Mouse (Mus musculus) midbrain, embryonic 14.5 days (tissue): ENCODE data around the gene Pappa. TPM values are rescaled to one million over a fixed set of nuclear protein-coding genes. Genes with fewer than 3 reads are reported as not detected.

ENCODE experiments used
- ATAC-seq: fragments of 200-750 bp; cut with Nextera tagmentation; 2 replicates; pipeline ENCODE4 v1.8.0; 2017; ENCODE audit warnings: moderate number of reproducible peaks, moderate library complexity; ENCODE audit not compliant: low FRiP score, low TSS enrichment
- DNase-seq: peaks from one replicate; pipeline ENCODE4 v3.0.0-alpha.2; 2015
- H3K27ac ChIP-seq: fragments of 300-500 bp; sonication (generic); replicated peaks from 2 replicates; pipeline ENCODE4 v1.5.1; 2014; ENCODE audit warnings: mild to moderate bottlenecking, low read depth, low read length, moderate library complexity
- H3K27me3 ChIP-seq: fragments of 300-500 bp; sonication (generic); 2 replicates; pipeline ENCODE4 v1.6.1; 2014; ENCODE audit warnings: low read length, control low read depth, mixed read lengths; ENCODE audit not compliant: control insufficient read depth, insufficient read depth
- H3K36me3 ChIP-seq: fragments of 300-500 bp; sonication (generic); 2 replicates; pipeline ENCODE4 v1.6.1; 2014; ENCODE audit warnings: low read length, control low read depth; ENCODE audit not compliant: control insufficient read depth, insufficient read depth
- H3K4me1 ChIP-seq: fragments of 300-500 bp; sonication (generic); 2 replicates; pipeline ENCODE4 v1.6.1; 2014; ENCODE audit warnings: mild to moderate bottlenecking, antibody characterized with exemption, low read length, control low read depth; ENCODE audit not compliant: control insufficient read depth, insufficient read depth
- H3K4me2 ChIP-seq: fragments of 300-500 bp; sonication (generic); 2 replicates; pipeline ENCODE4 v1.6.1; 2014; ENCODE audit warnings: mild to moderate bottlenecking, low read length, moderate library complexity
- H3K4me3 ChIP-seq: fragments of 300-500 bp; sonication (generic); replicated peaks from 2 replicates; pipeline ENCODE4 v1.5.1; 2014; ENCODE audit warnings: low read depth, low read length
- H3K9ac ChIP-seq: fragments of 300-500 bp; sonication (generic); replicated peaks from 2 replicates; pipeline ENCODE4 v1.6.1; 2014; ENCODE audit warnings: mild to moderate bottlenecking, low read length, moderate library complexity
- H3K9me3 ChIP-seq: fragments of 300-500 bp; sonication (generic); 2 replicates; pipeline ENCODE4 v1.6.1; 2016; ENCODE audit warnings: low read length, control low read depth, mixed read lengths; ENCODE audit not compliant: control insufficient read depth
- WGBS: fragments of 180-500 bp; shearing (Covaris S2); extraction: QIAGEN DNeasy Blood & Tissue Kit; methylation state at CpG from one replicate; pipeline ENCODE4 v1.1.7; 2014; 5-methylcytosine and 5-hydroxymethylcytosine counted together
- polyA plus RNA-seq: library from polyadenylated mRNA; unstranded; fragments of >200 nt; fragmentation: Nextera tagmentation; extraction: Ambion mirVana; gene quantifications from 2 replicates; pipeline ENCODE4 v1.2.1, GENCODE M21; 2014

Gene Pappa
- polyA plus RNA-seq, 1 experiment from 2014 or later: 1.2 TPM

DNA sequence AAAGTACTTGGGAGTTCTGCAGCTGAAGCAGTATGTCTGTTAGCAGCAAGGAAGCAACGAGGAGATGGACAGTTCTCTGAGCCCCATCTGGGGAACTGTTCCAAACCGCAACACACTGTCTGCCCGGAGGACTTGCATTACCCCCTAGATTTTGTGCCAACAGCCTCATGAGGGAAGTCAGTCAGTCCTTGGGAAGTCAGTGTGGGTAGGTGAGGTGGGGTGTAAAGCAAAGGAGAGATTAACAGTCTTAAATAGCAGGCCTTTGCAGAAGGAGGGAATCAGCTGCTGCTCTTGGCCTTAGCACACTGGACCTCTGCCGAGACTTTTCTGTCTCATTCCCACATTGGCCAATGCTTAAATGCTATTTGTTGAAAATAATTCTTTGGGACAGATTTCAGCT lies 230.6 kb downstream of the Pappa start:
- H3K36me3 ChIP-seq: no peaks in the 10 kb centered on the region
- 60% methylated on average over 4 of the region's 4 CpGs for WGBS

DNA sequence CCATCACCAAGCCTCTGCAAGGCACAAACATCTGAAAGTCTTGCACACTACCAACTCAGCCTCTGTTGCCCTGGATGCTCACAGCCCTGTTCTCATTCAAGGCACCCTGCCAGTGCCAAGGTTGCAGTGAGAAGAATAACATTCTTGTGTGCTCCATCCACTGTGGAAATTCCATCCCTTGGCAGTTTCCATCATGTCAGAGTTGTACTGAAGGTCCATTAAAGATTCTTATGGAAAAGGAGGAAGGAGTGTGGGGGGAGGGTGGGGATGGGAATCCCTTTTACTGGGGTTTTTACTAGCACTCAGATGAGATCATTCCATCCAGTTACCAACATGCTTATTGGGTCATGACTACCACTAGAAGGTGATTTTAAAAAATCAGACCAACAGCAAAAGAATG lies 243.2 kb downstream of the Pappa start:
- Histone ChIP-seq H3K4me1 (no peaks in the 10 kb centered on the region), H3K27me3 (no peaks in the 10 kb centered on the region), H3K36me3 (no peaks in the 10 kb centered on the region), H3K4me2 (no peak overlapping the region), H3K27ac (no peak overlapping the region), H3K9me3 (peaks cover 4% of the 10 kb centered on the region), H3K9ac (no peak overlapping the region), H3K4me3 (no peak overlapping the region)
- ATAC-seq (no peak), DNase-seq (peak; percentile 6)

More for the DNA sequence above, 230.6 kb downstream of the Pappa start:
- no peaks in the 10 kb centered on the region for H3K27me3 ChIP-seq
- H3K4me2 ChIP-seq: no peak overlapping the region
- H3K9me3 ChIP-seq: no peaks in the 10 kb centered on the region
- ATAC-seq: no peak
- H3K4me3 ChIP-seq: no peak overlapping the region
- no peaks in the 10 kb centered on the region for H3K4me1 ChIP-seq
- no peak overlapping the region for H3K27ac ChIP-seq
- no peak overlapping the region for H3K9ac ChIP-seq
- DNase-seq: no peak

GRCm38 (mm10) chr4:65372731-65373130 lies 248.8 kb downstream of the Pappa start:
- ATAC-seq: no peak
- 93% methylated on average over 3 of the region's 3 CpGs for WGBS
- no peak for DNase-seq

DNA sequence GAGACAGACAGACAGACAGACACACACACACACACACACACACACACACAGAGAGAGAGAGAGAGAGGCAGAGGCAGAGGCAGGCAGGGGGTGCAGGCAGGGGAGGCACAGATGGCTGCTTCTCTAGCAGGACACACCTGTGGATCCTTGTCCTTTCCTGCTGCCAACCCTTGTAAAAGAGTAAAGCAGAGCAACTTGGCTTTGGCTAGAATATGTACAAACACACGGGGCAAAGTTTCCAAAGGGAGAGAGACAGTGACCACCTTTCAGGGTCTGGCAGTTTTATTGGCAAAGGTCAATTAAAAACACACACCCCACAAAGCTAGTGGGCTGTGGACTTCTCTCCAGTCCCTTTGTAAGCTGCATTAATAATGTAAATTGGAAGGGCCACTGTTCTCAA lies 249.9 kb downstream of the Pappa start:
- Histone ChIP-seq H3K9me3 (peaks cover 4% of the 10 kb centered on the region), H3K27me3 (no peaks in the 10 kb centered on the region), H3K27ac (no peak overlapping the region), H3K4me1 (no peaks in the 10 kb centered on the region), H3K9ac (no peak overlapping the region), H3K4me3 (no peak overlapping the region), H3K4me2 (no peak overlapping the region), H3K36me3 (no peaks in the 10 kb centered on the region)
- no peak for DNase-seq
- no peak for ATAC-seq
- WGBS: 35% methylated on average over 1 of the region's 1 CpGs

More at GRCm38 (mm10) chr4:65372731-65373130, 248.8 kb downstream of the Pappa start:
- no peaks in the 10 kb centered on the region for H3K27me3 ChIP-seq
- H3K4me2 ChIP-seq: no peak overlapping the region
- peaks cover 4% of the 10 kb centered on the region for H3K9me3 ChIP-seq
- no peak overlapping the region for H3K27ac ChIP-seq
- H3K9ac ChIP-seq: no peak overlapping the region
- H3K4me3 ChIP-seq: no peak overlapping the region
- no peaks in the 10 kb centered on the region for H3K4me1 ChIP-seq
- H3K36me3 ChIP-seq: no peaks in the 10 kb centered on the region

DNA sequence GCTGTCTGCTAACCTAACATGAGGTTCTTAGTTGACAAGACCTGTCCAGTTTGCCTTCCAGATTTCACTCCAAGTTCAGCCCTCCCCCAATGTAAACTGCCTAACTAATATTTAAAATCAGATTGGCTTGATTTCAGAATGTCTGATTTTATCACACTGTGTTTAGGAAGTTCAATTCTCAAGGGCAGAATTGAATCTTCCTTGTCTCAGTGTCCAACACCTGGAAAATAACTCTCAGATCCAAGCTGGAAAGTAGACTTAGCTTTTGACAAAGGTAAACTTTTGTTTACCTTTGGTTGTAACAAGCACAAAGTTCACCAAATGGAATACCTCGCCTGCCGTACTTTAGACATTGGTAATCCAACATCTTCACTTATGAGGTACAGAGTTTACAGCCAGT lies 252.6 kb downstream of the Pappa start:
- Histone ChIP-seq H3K4me1 (no peaks in the 10 kb centered on the region), H3K4me2 (no peak overlapping the region), H3K27me3 (no peaks in the 10 kb centered on the region), H3K27ac (no peak overlapping the region), H3K4me3 (no peak overlapping the region), H3K36me3 (no peaks in the 10 kb centered on the region), H3K9ac (no peak overlapping the region), H3K9me3 (no peaks in the 10 kb centered on the region)
- ATAC-seq: no peak
- DNase-seq: no peak
- 94% methylated on average over 2 of the region's 2 CpGs for WGBS

- WGBS: 89% methylated on average over 4 of the region's 4 CpGs
- Histone ChIP-seq H3K9ac (no peak overlapping the region), H3K36me3 (no peaks in the 10 kb centered on the region), H3K4me2 (no peak overlapping the region), H3K9me3 (no peaks in the 10 kb centered on the region), H3K27ac (no peak overlapping the region), H3K4me3 (no peak overlapping the region), H3K27me3 (no peaks in the 10 kb centered on the region), H3K4me1 (no peaks in the 10 kb centered on the region)
- ATAC-seq (no peak), DNase-seq (no peak)
These were observed 255.5 kb downstream of the Pappa start for GRCm38 (mm10) chr4:65379461-65379860.

- H3K36me3 ChIP-seq: no peaks in the 10 kb centered on the region
- ATAC-seq (no peak), DNase-seq (no peak)
- no peak overlapping the region for H3K4me2 ChIP-seq
- H3K9me3 ChIP-seq: no peaks in the 10 kb centered on the region
- WGBS: 89% methylated on average over 4 of the region's 4 CpGs
- H3K4me1 ChIP-seq: no peaks in the 10 kb centered on the region
- no peak overlapping the region for H3K27ac ChIP-seq
- H3K4me3 ChIP-seq: no peak overlapping the region
- H3K9ac ChIP-seq: no peak overlapping the region
- H3K27me3 ChIP-seq: no peaks in the 10 kb centered on the region
These were observed 259.1 kb downstream of the Pappa start for GRCm38 (mm10) chr4:65383070-65383469.

- Histone ChIP-seq H3K27me3 (no peaks in the 10 kb centered on the region), H3K9me3 (no peaks in the 10 kb centered on the region)
These were observed 267.0 kb downstream of the Pappa start for GRCm38 (mm10) chr4:65391001-65391400.

DNA sequence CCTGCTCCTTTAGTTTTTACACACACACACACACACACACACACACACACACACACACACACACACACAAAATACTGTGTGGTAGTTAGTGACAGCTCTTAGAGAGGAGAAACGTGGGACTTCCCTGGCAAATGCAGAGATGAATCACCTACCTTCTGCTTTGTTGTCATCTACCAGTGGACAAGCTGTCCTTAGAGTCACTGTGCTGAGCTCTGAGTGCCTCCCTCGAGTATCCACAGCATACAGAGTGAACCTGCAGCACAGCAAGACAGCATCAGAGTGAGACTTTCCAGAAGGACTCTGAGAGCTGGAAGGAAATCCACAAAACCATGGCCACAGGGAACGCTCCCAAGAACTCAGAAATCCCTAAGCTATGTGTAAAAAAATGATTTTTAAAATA lies 272.8 kb downstream of the Pappa start:
- DNase-seq: no peak
- WGBS: 70% methylated on average over 3 of the region's 3 CpGs

More at GRCm38 (mm10) chr4:65391001-65391400, 267.0 kb downstream of the Pappa start:
- no peak overlapping the region for H3K4me3 ChIP-seq
- no peak for ATAC-seq
- DNase-seq: no peak
- no peak overlapping the region for H3K4me2 ChIP-seq
- no peak overlapping the region for H3K9ac ChIP-seq
- no peaks in the 10 kb centered on the region for H3K4me1 ChIP-seq
- 80% methylated on average over 4 of the region's 4 CpGs for WGBS
- no peaks in the 10 kb centered on the region for H3K36me3 ChIP-seq
- H3K27ac ChIP-seq: no peak overlapping the region

More for the DNA sequence above, 272.8 kb downstream of the Pappa start:
- Histone ChIP-seq H3K4me2 (no peak overlapping the region), H3K4me1 (no peaks in the 10 kb centered on the region), H3K9ac (no peak overlapping the region), H3K27me3 (no peaks in the 10 kb centered on the region), H3K27ac (no peak overlapping the region), H3K36me3 (no peaks in the 10 kb centered on the region), H3K4me3 (no peak overlapping the region), H3K9me3 (no peaks in the 10 kb centered on the region)
- no peak for ATAC-seq
